In the genomic region with DNA sequence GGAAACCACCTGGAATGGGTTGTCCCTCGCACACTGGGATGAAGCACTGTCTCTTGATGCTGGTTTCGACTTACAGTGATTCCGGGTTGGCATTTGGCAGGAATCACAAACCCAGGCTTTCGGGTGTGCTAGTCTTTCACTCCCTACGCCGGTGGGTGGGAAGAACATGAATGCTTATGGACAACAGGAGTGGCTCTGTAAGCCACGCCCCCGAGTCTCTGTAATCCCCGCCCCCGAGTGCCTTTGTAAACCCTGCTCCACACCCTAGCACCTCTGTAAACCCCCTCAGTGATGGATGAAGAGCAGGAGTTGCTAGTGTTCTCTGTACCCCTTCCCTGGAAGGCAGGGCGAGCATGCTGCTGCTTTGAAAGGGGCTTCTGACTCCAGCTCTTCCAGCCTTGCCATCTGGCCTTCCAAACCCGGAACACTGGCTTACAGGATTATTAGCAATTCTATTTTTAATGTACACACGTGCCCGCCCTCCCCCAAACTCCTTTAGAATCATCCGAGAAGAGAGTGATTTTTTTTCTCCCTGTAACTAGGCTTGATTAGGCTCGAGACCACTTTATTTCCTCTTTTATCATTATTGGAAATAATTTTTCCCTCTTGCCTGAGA, we compare ENCODE assay signal across 27 mouse cellular contexts.
DNase-seq lines count a peak whose midpoint lies in the region; ATAC-seq lines count a peak whose summit lies in the region.
"Had no signal": no experiment of that assay in that cellular context is flagged by ENCODE, and none has a peak within 500 bp of the region (broad histone marks: within the 10 kb centered on the region; RNA-seq: fewer than 3 reads in every experiment).

No protein-coding gene starts in this region.

- peak overlapping the region; percentile 58; the same call in 1 of the 2 replicates for H3K27ac ChIP-seq in forebrain, embryonic 14.5 days (ENCODE audit: low read depth, low read length)
- no peak overlapping the region for H3K27ac ChIP-seq in forebrain, embryonic 10.5 days
- H3K27ac ChIP-seq in forebrain, embryonic 16.5 days (ENCODE audit: low read length) = peak overlapping the region; percentile 57
- H3K27ac ChIP-seq: gastrocnemius, adult 2 months; heart, adult 2 months; hindbrain, embryonic 10.5 days; hindbrain, embryonic 15.5 days; liver, embryonic 14.5 days; macrophage; midbrain, embryonic 13.5 days; neural tube, embryonic 13.5 days had no signal

- no peaks in the 10 kb centered on the region for H3K27me3 ChIP-seq in forebrain, embryonic 14.5 days (replicated peaks; ENCODE audit: control insufficient read depth, insufficient read depth, low read length)
- no peaks in the 10 kb centered on the region for H3K27me3 ChIP-seq in forebrain, embryonic 10.5 days (ENCODE audit: poor library complexity, severe bottlenecking)
- H3K27me3 ChIP-seq in forebrain, embryonic 16.5 days (replicated peaks; ENCODE audit: control insufficient read depth, insufficient read depth, low read length) = no peaks in the 10 kb centered on the region
- H3K27me3 ChIP-seq: heart, embryonic 12.5 days; hindbrain, embryonic 15.5 days; midbrain, embryonic 13.5 days; neural tube, embryonic 13.5 days had no signal

- H3K4me2 ChIP-seq in forebrain, embryonic 14.5 days (ENCODE audit: low read length) = no peak overlapping the region
- no peak overlapping the region for H3K4me2 ChIP-seq in forebrain, embryonic 16.5 days (ENCODE audit: low read length)
- H3K4me2 ChIP-seq: heart, embryonic 12.5 days; hindbrain, embryonic 15.5 days; midbrain, embryonic 13.5 days; neural tube, embryonic 13.5 days had no signal

- H3K4me1 ChIP-seq in forebrain, embryonic 14.5 days (ENCODE audit: control insufficient read depth, insufficient read depth, low read length) = no peaks in the 10 kb centered on the region
- H3K4me1 ChIP-seq in forebrain, embryonic 10.5 days = no peaks in the 10 kb centered on the region
- 0 out of 2 replicates have a peak, but pooled peaks cover 5% of the 10 kb centered on the region for H3K4me1 ChIP-seq in forebrain, embryonic 16.5 days (replicated peaks; ENCODE audit: control insufficient read depth, insufficient read depth, low read length)
- H3K4me1 ChIP-seq: heart, embryonic 12.5 days; hindbrain, embryonic 10.5 days; hindbrain, embryonic 15.5 days; midbrain, embryonic 13.5 days; neural tube, embryonic 13.5 days had no signal

- WGBS in forebrain, embryonic 14.5 days = 66% methylated on average over 16 of the region's 16 CpGs
- WGBS in forebrain, embryonic 10.5 days = 76% methylated on average over 16 of the region's 16 CpGs
- WGBS in forebrain, embryonic 16.5 days = 56% methylated on average over 16 of the region's 16 CpGs

- peak; percentile 52 for DNase-seq in forebrain, embryonic 14.5 days (ENCODE audit: low spot score)
- no peak for DNase-seq in forebrain, embryonic 10.5 days (ENCODE audit: extremely low spot score, low spot score)
- peak; percentile 22 to 43 for DNase-seq in layer of hippocampus, postnatal 14 days (ENCODE audit: low spot score in 2 of 2)
- no peak for DNase-seq in layer of hippocampus, adult 9-10 months (ENCODE audit: low spot score)
- peak; percentile 76 for DNase-seq in R1 (ENCODE audit: low read depth, low spot score)
- no peak for DNase-seq in urinary bladder, adult 2 months (ENCODE audit: low spot score)
- no peak for DNase-seq in adrenal gland, postnatal 14 days
- DNase-seq: adrenal gland, postnatal 25 days; cerebellum, adult 2 months; cerebellum, postnatal 14 days; gastrocnemius, adult 2 months; heart, adult 2 months; kidney, adult 11 months; kidney, postnatal 14 days; liver; lung, adult 2 months; lung, postnatal 10 days; thymus, postnatal 14 days had no signal

- H3K9me3 ChIP-seq in forebrain, embryonic 14.5 days (replicated peaks; ENCODE audit: control insufficient read depth, low read length) = no peaks in the 10 kb centered on the region
- no peaks in the 10 kb centered on the region for H3K9me3 ChIP-seq in forebrain, embryonic 10.5 days
- H3K9me3 ChIP-seq in forebrain, embryonic 16.5 days (ENCODE audit: control insufficient read depth, low read length) = peaks cover 3% of the 10 kb centered on the region; the same call in 1 of the 2 replicates
- H3K9me3 ChIP-seq: hindbrain, embryonic 10.5 days; hindbrain, embryonic 15.5 days; midbrain, embryonic 13.5 days; neural tube, embryonic 13.5 days had no signal

- H3K36me3 ChIP-seq in forebrain, embryonic 14.5 days (ENCODE audit: control insufficient read depth, insufficient read depth, low read length) = no peaks in the 10 kb centered on the region
- H3K36me3 ChIP-seq in forebrain, embryonic 10.5 days (replicated peaks) = no peaks in the 10 kb centered on the region
- H3K36me3 ChIP-seq in forebrain, embryonic 16.5 days (ENCODE audit: control insufficient read depth, insufficient read depth) = no peaks in the 10 kb centered on the region
- H3K36me3 ChIP-seq: heart, embryonic 12.5 days; hindbrain, embryonic 10.5 days; hindbrain, embryonic 15.5 days; midbrain, embryonic 13.5 days; neural tube, embryonic 13.5 days had no signal

- no peak overlapping the region for H3K9ac ChIP-seq in forebrain, embryonic 14.5 days (ENCODE audit: low read length)
- H3K9ac ChIP-seq in forebrain, embryonic 16.5 days (replicated peaks; ENCODE audit: low read depth, low read length) = no peak overlapping the region
- H3K9ac ChIP-seq: heart, embryonic 12.5 days; hindbrain, embryonic 15.5 days; liver, embryonic 14.5 days; midbrain, embryonic 13.5 days; neural tube, embryonic 13.5 days had no signal

- H3K4me3 ChIP-seq in forebrain, embryonic 14.5 days (ENCODE audit: low read depth, low read length) = no peak overlapping the region
- H3K4me3 ChIP-seq in forebrain, embryonic 10.5 days = no peak overlapping the region
- no peak overlapping the region for H3K4me3 ChIP-seq in forebrain, embryonic 16.5 days (replicated peaks; ENCODE audit: low read length)
- H3K4me3 ChIP-seq: gastrocnemius, adult 2 months; heart, adult 2 months; heart, embryonic 12.5 days; hindbrain, embryonic 10.5 days; hindbrain, embryonic 15.5 days; midbrain, embryonic 13.5 days; neural tube, embryonic 13.5 days had no signal

- ATAC-seq in forebrain, embryonic 14.5 days = 0 out of 2 replicates have a peak, but pooled peaks have one; percentile 29
- 0 out of 2 replicates have a peak, but pooled peaks have one; percentile 40 for ATAC-seq in forebrain, embryonic 16.5 days
- ATAC-seq: inflammation-experienced regulatory T-cells, adult 6 months; midbrain, embryonic 13.5 days had no signal

Comparison
In these comparisons a context has a peak if more than half of its experiments do, and no peak if none do; other contexts are left out.
1. DNase-seq: peak in forebrain, embryonic 14.5 days (single experiment), layer of hippocampus, postnatal 14 days (2 of 2) and R1 (single experiment); none in forebrain, embryonic 10.5 days (single experiment), layer of hippocampus, adult 9-10 months (single experiment), urinary bladder, adult 2 months (single experiment) and adrenal gland, postnatal 14 days (single experiment).